Mouse (Mus musculus) adrenal gland (tissue): ENCODE measurements around the gene Olfr1204.

ENCODE experiments used
- intact Hi-C: fragments of 180-260 bp; cut with DNase I; formaldehyde crosslinking; loops from one replicate; pipeline ENCODE4 v1.15.1; 2025
- long read RNA-seq, 2 experiments: library from polyadenylated mRNA; unstranded; transcript quantifications; one replicate each; pipeline ENCODE4 v2.0.0; 2020; ENCODE audit warnings: borderline replicate concordance in 1 of 2; ENCODE audit not compliant: insufficient replicate concordance in 1 of 2

The Olfr1204 gene
- long read RNA-seq, experiment 1 = 0 reads
- long read RNA-seq, experiment 2 = 0 reads

DNA sequence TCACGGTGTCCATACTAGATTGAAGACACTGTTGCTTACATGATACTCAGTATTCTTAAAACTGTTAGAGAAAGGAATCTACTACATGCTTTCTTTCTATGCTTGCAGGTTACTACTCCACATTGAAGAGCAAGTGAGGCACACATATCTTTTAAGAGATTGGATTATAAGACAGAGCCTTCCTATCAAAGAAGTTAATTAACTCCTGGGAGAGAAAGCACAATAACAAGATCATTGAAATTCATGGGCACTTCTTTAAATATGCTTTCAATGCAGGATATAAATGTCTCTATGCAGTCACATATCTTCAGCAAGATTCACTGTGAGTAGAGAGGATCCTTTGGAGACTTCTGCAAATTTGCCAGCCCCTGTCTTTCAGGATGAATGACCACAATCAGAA lies at the start of gene Olfr1204:
TSS of gene Olfr1204 (plus strand) at position 301 of the 400 bp plus-strand sequence.
- intact Hi-C loops = no loop called here

DNA sequence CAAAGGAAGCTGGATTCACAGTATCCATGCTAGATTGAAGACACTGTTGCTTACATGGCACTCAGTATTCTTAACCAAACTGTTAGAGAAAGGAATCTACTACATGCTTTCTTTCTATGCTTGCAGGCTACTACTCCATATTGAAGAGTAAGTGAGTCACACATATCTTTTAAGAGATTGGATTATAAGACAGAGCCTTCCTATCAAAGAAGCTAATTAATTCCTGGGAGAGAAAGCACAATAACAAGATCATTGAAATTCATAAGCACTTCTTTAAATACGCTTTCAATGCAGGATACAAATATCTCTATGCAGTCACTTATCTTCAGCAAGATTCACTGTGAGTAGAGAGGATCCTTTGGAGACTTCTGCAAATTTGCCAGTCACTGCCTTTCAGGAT lies 34.9 kb upstream of the Olfr1204 start, which contains the start of gene Olfr1202:
TSS of gene Olfr1202 (plus strand) at position 301 of the 400 bp plus-strand sequence.
- intact Hi-C loops = no loop called here

DNA sequence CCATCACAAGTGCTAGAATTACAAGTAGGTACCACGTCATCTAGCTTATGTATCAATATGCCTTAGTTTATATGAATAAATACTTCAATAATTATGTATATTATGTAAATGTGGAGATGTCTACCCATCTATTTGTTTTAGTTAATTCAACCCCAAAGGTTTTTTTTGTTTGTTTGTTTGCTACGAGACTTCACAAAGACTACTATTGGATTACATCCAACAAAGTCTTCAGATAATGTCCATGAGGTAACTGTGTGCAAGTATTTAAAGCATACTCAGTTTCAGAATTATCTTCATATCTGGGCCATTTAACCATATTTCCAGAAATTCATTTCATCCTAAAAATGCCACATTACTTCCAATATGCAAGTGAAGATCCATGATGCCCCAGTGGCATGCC lies 19.7 kb upstream of the Olfr1204 start, which contains the start of gene Olfr1205:
TSS of gene Olfr1205 (plus strand) at position 301 of the 400 bp plus-strand sequence.
- intact Hi-C loops = no loop called here

DNA sequence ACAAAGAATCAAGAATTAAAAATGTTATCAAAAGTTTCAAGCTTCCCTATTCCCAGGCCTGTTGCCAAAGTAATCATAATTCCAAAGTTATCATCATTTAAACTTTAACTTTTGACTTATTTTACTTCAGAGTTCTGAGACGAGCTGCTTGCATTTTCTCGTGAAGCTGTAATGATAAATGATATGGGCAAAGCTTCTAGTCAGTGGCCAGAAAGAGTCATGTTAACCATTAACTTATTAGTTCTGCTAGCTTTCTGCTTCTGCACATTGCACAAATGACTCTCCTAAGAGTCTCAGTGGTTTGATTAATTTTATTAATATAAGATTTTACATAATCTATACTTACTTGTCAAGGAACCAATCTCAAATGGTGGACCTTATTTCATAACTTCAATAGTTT lies 10.6 kb upstream of the Olfr1204 start:
- intact Hi-C loops = no loop called here

DNA sequence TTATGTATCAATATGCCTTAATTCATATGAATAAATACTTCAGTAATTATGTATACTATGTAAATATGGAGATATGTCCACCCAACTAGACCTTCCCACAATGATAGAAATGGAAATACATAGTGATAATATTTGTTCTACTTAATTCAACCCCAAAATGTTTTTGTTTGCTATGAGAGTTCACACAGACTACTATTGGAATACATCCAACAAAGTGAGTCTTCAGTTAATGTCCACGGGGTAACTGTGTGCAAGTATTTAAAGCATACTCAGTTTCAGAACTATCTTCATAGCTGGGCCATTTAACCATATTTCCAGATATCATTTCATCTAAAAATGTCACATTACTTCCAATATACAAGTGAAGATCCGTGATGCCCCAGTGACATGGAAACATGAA lies 13.8 kb downstream of the Olfr1204 start, which contains the start of gene Olfr1206:
TSS of gene Olfr1206 (plus strand) at position 301 of the 400 bp plus-strand sequence.
- intact Hi-C loops = no loop called here

DNA sequence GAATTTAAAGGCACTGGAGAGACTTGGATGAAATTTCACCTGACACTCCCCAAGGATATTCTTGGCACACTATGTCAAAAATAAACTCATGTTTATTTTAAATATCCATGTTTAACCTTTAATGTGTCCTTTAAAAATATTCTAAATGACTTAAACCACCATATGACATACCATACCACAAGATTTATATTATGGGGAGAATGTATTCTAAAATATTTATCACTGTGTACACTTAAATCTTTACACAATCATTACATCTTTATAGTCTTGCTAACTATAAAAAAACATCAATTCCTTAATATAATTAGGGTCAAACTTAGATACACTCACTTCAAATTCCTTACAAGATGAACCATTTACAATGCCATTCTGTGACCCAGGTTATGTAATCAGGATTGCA lies 53.1 kb downstream of the Olfr1204 start, which contains the start of gene Olfr1208:
TSS of gene Olfr1208 (minus strand) at position 101 of the 400 bp plus-strand sequence.
- intact Hi-C loops = no loop called here
